Mouse (Mus musculus) embryonic facial prominence, embryonic 14.5 days (tissue): ENCODE measurements around the gene Glrx3. TPM values are rescaled to one million over a fixed set of nuclear protein-coding genes. Genes with fewer than 3 reads are reported as not detected.

ENCODE experiments used
- ATAC-seq: fragments of 200-750 bp; cut with Nextera tagmentation; 2 replicates; pipeline ENCODE4 v1.8.0; 2017; ENCODE audit warnings: low read depth, moderate number of reproducible peaks, moderate TSS enrichment
- DNase-seq: peaks from one replicate; pipeline ENCODE4 v3.0.0-alpha.2; 2015; ENCODE audit warnings: low spot score
- H3K27ac ChIP-seq: fragments of 300-500 bp; sonication (generic); replicated peaks from 2 replicates; pipeline ENCODE4 v1.5.1; 2014; ENCODE audit warnings: low read depth, mild to moderate bottlenecking, low read length, moderate library complexity
- H3K27me3 ChIP-seq: fragments of 300-500 bp; sonication (generic); replicated peaks from 2 replicates; pipeline ENCODE4 v1.6.1; 2014; ENCODE audit warnings: low read length; ENCODE audit not compliant: control insufficient read depth, insufficient read depth
- H3K36me3 ChIP-seq: fragments of 300-500 bp; sonication (generic); 2 replicates; pipeline ENCODE4 v1.6.1; 2014; ENCODE audit warnings: low read length, mixed read lengths; ENCODE audit not compliant: control insufficient read depth, insufficient read depth
- H3K4me1 ChIP-seq: fragments of 300-500 bp; sonication (generic); 2 replicates; pipeline ENCODE4 v1.6.1; 2014; ENCODE audit warnings: antibody characterized with exemption, low read length; ENCODE audit not compliant: control insufficient read depth, insufficient read depth
- H3K4me2 ChIP-seq: fragments of 300-500 bp; sonication (generic); 2 replicates; pipeline ENCODE4 v1.6.1; 2014; ENCODE audit warnings: low read depth, mild to moderate bottlenecking, low read length, moderate library complexity, mixed read lengths
- H3K4me3 ChIP-seq: fragments of 300-500 bp; sonication (generic); 2 replicates; pipeline ENCODE4 v1.5.1; 2014; ENCODE audit warnings: low read depth, mild to moderate bottlenecking, low read length
- H3K9ac ChIP-seq: fragments of 300-500 bp; sonication (generic); 2 replicates; pipeline ENCODE4 v1.6.1; 2014; ENCODE audit warnings: low read depth, mild to moderate bottlenecking, low read length, moderate library complexity, mixed read lengths
- H3K9me3 ChIP-seq: fragments of 300-500 bp; sonication (generic); 2 replicates; pipeline ENCODE4 v1.6.1; 2016; ENCODE audit warnings: low read length; ENCODE audit not compliant: control insufficient read depth
- WGBS: fragments of 180-500 bp; shearing (Covaris S2); extraction: QIAGEN DNeasy Blood & Tissue Kit; methylation state at CpG from one replicate; pipeline ENCODE4 v1.1.7; 2014; 5-methylcytosine and 5-hydroxymethylcytosine counted together
- polyA plus RNA-seq: library from polyadenylated mRNA; unstranded; fragments of >200 nt; fragmentation: Nextera tagmentation; extraction: Ambion mirVana; gene quantifications from 2 replicates; pipeline ENCODE4 v1.2.1, GENCODE M21; 2014

Gene Glrx3
- polyA plus RNA-seq, 1 experiment from 2014 or later: 266 TPM

- Histone ChIP-seq H3K27ac (no peak overlapping the region), H3K9me3 (no peaks in the 10 kb centered on the region), H3K4me1 (no peaks in the 10 kb centered on the region), H3K9ac (no peak overlapping the region), H3K36me3 (no peaks in the 10 kb centered on the region), H3K4me2 (no peak overlapping the region), H3K4me3 (no peak overlapping the region), H3K27me3 (no peaks in the 10 kb centered on the region)
- DNase-seq (no peak), ATAC-seq (no peak)
- 81% methylated on average over 11 of the region's 11 CpGs for WGBS
Measured at GRCm38 (mm10) chr7:137483987-137484386, 46.6 kb downstream of the Glrx3 start.

DNA sequence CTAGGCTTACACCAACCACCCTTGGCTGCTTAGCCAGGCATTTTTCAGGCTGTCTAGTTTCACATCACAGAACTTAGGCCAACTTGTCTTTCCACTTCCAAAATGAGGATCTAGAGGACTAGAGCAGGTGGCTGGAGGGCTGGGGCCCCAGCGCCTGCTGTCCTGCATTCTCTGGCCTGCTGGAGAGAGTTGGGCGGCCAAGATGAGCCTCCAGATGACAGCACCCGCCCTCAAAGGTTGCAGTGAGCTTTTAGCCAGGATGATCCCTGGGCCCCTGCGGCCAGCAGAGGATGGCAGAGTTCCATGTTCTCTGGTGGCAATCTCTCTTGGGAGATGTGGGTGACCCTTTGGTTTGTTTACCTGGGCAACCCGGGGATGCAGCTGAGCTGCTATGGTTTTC lies 51.0 kb downstream of the Glrx3 start:
- Histone ChIP-seq H3K9ac (no peak overlapping the region), H3K27me3 (no peaks in the 10 kb centered on the region), H3K4me1 (no peaks in the 10 kb centered on the region), H3K36me3 (no peaks in the 10 kb centered on the region), H3K4me2 (no peak overlapping the region), H3K9me3 (no peaks in the 10 kb centered on the region), H3K27ac (no peak overlapping the region), H3K4me3 (no peak overlapping the region)
- ATAC-seq: no peak
- DNase-seq: no peak
- WGBS: 68% methylated on average over 5 of the region's 5 CpGs

- H3K4me1 ChIP-seq: no peaks in the 10 kb centered on the region
- ATAC-seq: no peak
- no peaks in the 10 kb centered on the region for H3K9me3 ChIP-seq
- DNase-seq: no peak
- no peaks in the 10 kb centered on the region for H3K27me3 ChIP-seq
- H3K9ac ChIP-seq: no peak overlapping the region
- H3K27ac ChIP-seq: no peak overlapping the region
- no peaks in the 10 kb centered on the region for H3K36me3 ChIP-seq
- no peak overlapping the region for H3K4me3 ChIP-seq
- H3K4me2 ChIP-seq: no peak overlapping the region
- WGBS: 74% methylated on average over 4 of the region's 4 CpGs
Measured at GRCm38 (mm10) chr7:137490711-137491110, 53.3 kb downstream of the Glrx3 start.

- no peaks in the 10 kb centered on the region for H3K9me3 ChIP-seq
- no peaks in the 10 kb centered on the region for H3K36me3 ChIP-seq
- ATAC-seq (no peak), DNase-seq (no peak)
- H3K27ac ChIP-seq: no peak overlapping the region
- no peak overlapping the region for H3K4me3 ChIP-seq
- no peak overlapping the region for H3K4me2 ChIP-seq
- WGBS: 78% methylated on average over 8 of the region's 8 CpGs
- no peak overlapping the region for H3K9ac ChIP-seq
- H3K4me1 ChIP-seq: no peaks in the 10 kb centered on the region
- no peaks in the 10 kb centered on the region for H3K27me3 ChIP-seq
Measured at GRCm38 (mm10) chr7:137492307-137492973, 55.0 kb downstream of the Glrx3 start.

GRCm38 (mm10) chr7:137498736-137499135 lies 61.3 kb downstream of the Glrx3 start:
- Histone ChIP-seq H3K27me3 (no peaks in the 10 kb centered on the region), H3K9me3 (no peaks in the 10 kb centered on the region), H3K36me3 (no peaks in the 10 kb centered on the region), H3K4me3 (no peak overlapping the region), H3K27ac (no peak overlapping the region), H3K9ac (no peak overlapping the region), H3K4me1 (no peaks in the 10 kb centered on the region), H3K4me2 (no peak overlapping the region)
- no peak for DNase-seq
- ATAC-seq: no peak
- WGBS: 86% methylated on average over 4 of the region's 4 CpGs

GRCm38 (mm10) chr7:137517588-137517987 lies 80.2 kb downstream of the Glrx3 start:
- no peaks in the 10 kb centered on the region for H3K27me3 ChIP-seq
- no peaks in the 10 kb centered on the region for H3K4me1 ChIP-seq
- no peak for DNase-seq
- no peak for ATAC-seq
- no peak overlapping the region for H3K27ac ChIP-seq
- no peak overlapping the region for H3K4me3 ChIP-seq
- no peak overlapping the region for H3K9ac ChIP-seq
- no peaks in the 10 kb centered on the region for H3K9me3 ChIP-seq
- H3K36me3 ChIP-seq: no peaks in the 10 kb centered on the region
- H3K4me2 ChIP-seq: no peak overlapping the region

DNA sequence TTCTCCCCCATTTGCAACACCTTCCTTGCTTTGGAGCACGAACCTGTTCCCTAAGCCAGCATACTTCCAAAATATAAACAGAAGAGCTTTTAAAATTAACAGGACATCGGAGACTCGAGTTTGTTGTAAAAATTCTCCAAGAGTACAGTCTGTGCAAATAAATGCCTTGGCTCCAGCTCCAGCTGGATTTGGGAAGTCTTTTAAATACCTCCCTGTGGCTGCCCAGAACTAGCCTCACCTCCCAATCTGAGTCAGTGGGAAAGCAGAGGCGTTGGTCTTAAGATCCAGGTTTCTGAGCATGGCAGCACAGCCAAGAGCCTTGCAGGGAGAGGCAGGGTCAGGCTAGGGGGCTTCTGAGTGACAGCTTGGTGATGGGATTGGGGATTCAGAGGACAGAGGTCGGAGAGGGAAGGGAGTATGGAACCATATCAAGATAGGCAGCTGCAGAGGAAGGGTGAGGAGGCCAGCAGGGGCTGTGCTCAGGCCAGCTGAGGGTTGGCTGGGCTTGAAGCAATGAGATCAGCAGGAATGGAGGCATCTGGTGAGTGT lies 80.7 kb downstream of the Glrx3 start:
- Histone ChIP-seq H3K4me1 (no peaks in the 10 kb centered on the region), H3K4me2 (no peak overlapping the region), H3K36me3 (no peaks in the 10 kb centered on the region), H3K27me3 (no peaks in the 10 kb centered on the region), H3K9me3 (no peaks in the 10 kb centered on the region), H3K9ac (no peak overlapping the region), H3K27ac (no peak overlapping the region), H3K4me3 (no peak overlapping the region)
- ATAC-seq (no peak), DNase-seq (peak; percentile 25)
- 49% methylated on average over 5 of the region's 5 CpGs for WGBS

Other genes starting within 250 kb of the Glrx3 start
- 7.4 and 9.1 TPM in 2 replicates for gene Ebf3, start 123.2 kb upstream of the Glrx3 start, polyA plus RNA-seq
- gene 9430038I01Rik, start 26.9 kb upstream of the Glrx3 start, polyA plus RNA-seq: 15.8 and 21.5 TPM in 2 replicates